Mouse (Mus musculus) limb, embryonic 14.5 days (tissue): Measurements from ENCODE around the gene Tfap2e. TPM values are rescaled to one million over a fixed set of nuclear protein-coding genes. Genes with fewer than 3 reads are reported as not detected.

Source experiments
- ATAC-seq: fragments of 200-750 bp; cut with Nextera tagmentation; 2 replicates; pipeline ENCODE4 v1.8.0; 2017; ENCODE audit warnings: low read depth, moderate number of reproducible peaks, moderate TSS enrichment; ENCODE audit not compliant: low FRiP score
- DNase-seq: peaks from one replicate; pipeline ENCODE4 v3.0.0-alpha.2; 2015; ENCODE audit warnings: low spot score
- H3K27ac ChIP-seq: fragments of 300-500 bp; sonication (generic); replicated peaks from 2 replicates; pipeline ENCODE4 v1.5.1; 2014; ENCODE audit warnings: low read depth, mild to moderate bottlenecking, low read length, moderate library complexity, mixed read lengths
- H3K27me3 ChIP-seq: fragments of 300-500 bp; sonication (generic); 2 replicates; pipeline ENCODE4 v1.6.1; 2014; ENCODE audit warnings: low read length, mixed read lengths; ENCODE audit not compliant: control insufficient read depth, insufficient read depth
- H3K36me3 ChIP-seq: fragments of 300-500 bp; sonication (generic); 2 replicates; pipeline ENCODE4 v1.6.1; 2014; ENCODE audit warnings: mild to moderate bottlenecking, low read length, moderate library complexity, mixed read lengths; ENCODE audit not compliant: control insufficient read depth, insufficient read depth
- H3K4me1 ChIP-seq: fragments of 300-500 bp; sonication (generic); 2 replicates; pipeline ENCODE4 v1.6.1; 2014; ENCODE audit warnings: antibody characterized with exemption, low read length, mixed read lengths; ENCODE audit not compliant: control insufficient read depth, insufficient read depth
- H3K4me2 ChIP-seq: fragments of 300-500 bp; sonication (generic); replicated peaks from 2 replicates; pipeline ENCODE4 v1.6.1; 2014; ENCODE audit warnings: low read depth, mild to moderate bottlenecking, low read length, moderate library complexity; ENCODE audit not compliant: severe bottlenecking
- H3K4me3 ChIP-seq: fragments of 300-500 bp; sonication (generic); replicated peaks from 2 replicates; pipeline ENCODE4 v1.5.1; 2014; ENCODE audit warnings: low read length
- H3K9ac ChIP-seq: fragments of 300-500 bp; sonication (generic); 2 replicates; pipeline ENCODE4 v1.6.1; 2014; ENCODE audit warnings: mild to moderate bottlenecking, low read depth, low read length, moderate library complexity; ENCODE audit not compliant: severe bottlenecking
- H3K9me3 ChIP-seq: fragments of 300-500 bp; sonication (generic); 2 replicates; pipeline ENCODE4 v1.6.1; 2016; ENCODE audit warnings: low read length; ENCODE audit not compliant: control insufficient read depth
- POLR2A ChIP-seq: fragments of 200-500 bp; IDR thresholded peaks from 2 replicates; pipeline ENCODE4 v1.8.0; 2012; ENCODE audit warnings: inconsistent platforms, mild to moderate bottlenecking, moderate library complexity, borderline replicate concordance; ENCODE audit not compliant: insufficient read depth, insufficient read length; ENCODE audit errors: extremely low read depth
- WGBS: fragments of 180-500 bp; shearing (Covaris S2); extraction: QIAGEN DNeasy Blood & Tissue Kit; methylation state at CpG from one replicate; pipeline ENCODE4 v1.1.7; 2014; 5-methylcytosine and 5-hydroxymethylcytosine counted together
- polyA plus RNA-seq, 2 experiments: library from polyadenylated mRNA; depleted of rRNA in 1 of 2; stranded (reverse) in 1 of 2; unstranded in 1 of 2; fragments of >200 nt; fragmentation: Nextera tagmentation in 1 of 2; extraction: Ambion mirVana in 1 of 2; gene quantifications; 2 replicates each; pipeline versions ENCODE4 v1.2.1 to v1.2.3; 2012 to 2014

The Tfap2e gene
- polyA plus RNA-seq, 2 experiments, result 0.34 to 0.48 TPM

GRCm38 (mm10) chr4:126693021-126693420 lies 43.0 kb downstream of the Tfap2e start:
- TF ChIP-seq POLR2A, result no peak
- Histone ChIP-seq H3K4me1 (no peaks in the 10 kb centered on the region), H3K9me3 (no peaks in the 10 kb centered on the region), H3K9ac (no peak overlapping the region), H3K27me3 (no peaks in the 10 kb centered on the region), H3K27ac (no peak overlapping the region), H3K36me3 (peaks cover 30% of the 10 kb centered on the region), H3K4me3 (no peak overlapping the region), H3K4me2 (no peak overlapping the region)
- whole genome bisulfite sequencing, result 90% methylated on average over 5 of the region's 5 CpGs
- ATAC-seq (no peak), DNase-seq (no peak)

- no peak for TF ChIP-seq POLR2A
- ATAC-seq, result no peak
- H3K4me2 ChIP-seq, result no peak overlapping the region
- no peak overlapping the region for H3K27ac ChIP-seq
- no peaks in the 10 kb centered on the region for H3K4me1 ChIP-seq
- no peak for DNase-seq
- peaks cover 52% of the 10 kb centered on the region for H3K36me3 ChIP-seq
- no peak overlapping the region for H3K4me3 ChIP-seq
- no peak overlapping the region for H3K9ac ChIP-seq
- WGBS, result 93% methylated on average over 2 of the region's 2 CpGs
- no peaks in the 10 kb centered on the region for H3K27me3 ChIP-seq
- no peaks in the 10 kb centered on the region for H3K9me3 ChIP-seq
Observed at GRCm38 (mm10) chr4:126689457-126689856, 46.6 kb downstream of the Tfap2e start.

- no peaks in the 10 kb centered on the region for H3K9me3 ChIP-seq
- no peak overlapping the region for H3K4me3 ChIP-seq
- DNase-seq (no peak), ATAC-seq (no peak)
- peaks cover 3% of the 10 kb centered on the region; the same call in 1 of the 2 replicates for H3K4me1 ChIP-seq
- no peak overlapping the region for H3K27ac ChIP-seq
- WGBS, result 81% methylated on average over 3 of the region's 3 CpGs
- no peak overlapping the region for H3K4me2 ChIP-seq
- no peak for TF ChIP-seq POLR2A
- H3K36me3 ChIP-seq, result peaks cover 41% of the 10 kb centered on the region
- H3K27me3 ChIP-seq, result no peaks in the 10 kb centered on the region
- no peak overlapping the region for H3K9ac ChIP-seq
Observed at GRCm38 (mm10) chr4:126683084-126683483, 53.0 kb downstream of the Tfap2e start.

GRCm38 (mm10) chr4:126682298-126682697 lies 53.7 kb downstream of the Tfap2e start:
- H3K4me3 ChIP-seq, result no peak overlapping the region
- no peaks in the 10 kb centered on the region for H3K27me3 ChIP-seq
- peaks cover 3% of the 10 kb centered on the region; the same call in 1 of the 2 replicates for H3K4me1 ChIP-seq
- WGBS, result 88% methylated on average over 5 of the region's 5 CpGs
- ATAC-seq (no peak), DNase-seq (no peak)
- H3K36me3 ChIP-seq, result peaks cover 33% of the 10 kb centered on the region
- no peak overlapping the region for H3K27ac ChIP-seq
- H3K4me2 ChIP-seq, result no peak overlapping the region
- H3K9ac ChIP-seq, result no peak overlapping the region
- TF ChIP-seq POLR2A, result no peak
- no peaks in the 10 kb centered on the region for H3K9me3 ChIP-seq

GRCm38 (mm10) chr4:126677054-126678003 lies 58.7 kb downstream of the Tfap2e start, which contains the start of gene Psmb2:
TSS of gene Psmb2 (plus strand) at chr4:126677630.
- WGBS, result 3% methylated on average over 48 of the region's 48 CpGs
- Histone ChIP-seq H3K36me3 (no peaks in the 10 kb centered on the region), H3K4me3 (peak within 1 kb of the TSS; percentile 100), H3K4me1 (peaks cover 3% of the 10 kb centered on the region; the same call in 1 of the 2 replicates), H3K9ac (peak within 1 kb of the TSS; percentile 99), H3K4me2 (peak within 1 kb of the TSS; percentile 95), H3K27ac (peak within 1 kb of the TSS; percentile 49), H3K27me3 (no peaks in the 10 kb centered on the region), H3K9me3 (no peaks in the 10 kb centered on the region)
- peak; percentile 59; the same call in 1 of the 2 replicates for TF ChIP-seq POLR2A
- ATAC-seq (peak; percentile 99), DNase-seq (peak; percentile 96)
